Mouse (Mus musculus): ENCODE data around the gene Trim14.

DNA sequence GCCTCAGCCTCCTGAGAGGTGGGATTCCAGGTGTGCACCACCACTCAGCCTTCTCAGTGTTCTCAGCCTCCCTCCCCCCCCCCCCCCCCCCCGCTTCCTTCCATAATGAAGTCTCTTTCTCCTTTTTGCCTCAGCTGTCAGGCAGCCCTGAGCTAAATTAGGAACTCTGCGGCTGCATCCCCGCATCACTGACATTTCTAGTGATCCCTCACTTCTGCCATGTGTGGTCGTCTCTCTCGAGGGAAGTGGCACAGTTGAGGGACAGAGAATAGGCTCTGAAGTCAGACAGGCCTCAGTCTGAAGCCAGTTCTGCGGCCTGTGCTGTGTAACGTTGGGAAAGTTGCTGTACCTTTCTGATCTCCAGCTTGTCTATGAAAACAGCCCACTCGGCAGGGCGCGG is 14.0 kb upstream of the Trim14 start:
- TF ChIP-seq EP300 (optimal IDR thresholded peaks at IDR 0.05): no peak
- no peak for TF ChIP-seq CTCF (IDR thresholded peaks at IDR 0.05; ENCODE audit: low read depth)
